Mouse (Mus musculus) mature B cell (primary cell): ENCODE data around the gene Mpv17.

ENCODE experiments used
- in situ Hi-C: fragments of 300-500 bp; cut with MboI; formaldehyde crosslinking; loops from 2 replicates; pipeline ENCODE4 v1.14.3; 2019

The Mpv17 gene

DNA sequence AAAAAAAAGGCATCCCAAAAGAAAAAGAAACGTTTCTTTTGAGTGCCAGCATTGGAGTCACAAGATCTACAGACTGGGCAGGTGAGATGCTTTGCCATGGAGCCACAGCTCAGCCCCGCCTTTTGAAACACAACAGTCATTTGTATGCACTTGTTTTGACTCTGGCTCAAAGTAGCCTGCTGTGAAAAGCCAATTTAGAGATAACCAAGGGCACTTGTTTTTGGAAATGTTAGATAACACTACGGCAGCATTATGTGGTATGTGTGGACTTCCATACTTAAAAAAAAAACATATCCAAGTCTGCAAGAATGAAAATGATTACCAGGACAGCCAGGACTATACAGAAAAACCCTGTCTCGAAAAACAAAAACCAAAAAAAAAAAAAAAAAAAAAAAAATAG, 29.6 kb upstream of the Mpv17 start:
- in situ Hi-C loops: no loop called here

DNA sequence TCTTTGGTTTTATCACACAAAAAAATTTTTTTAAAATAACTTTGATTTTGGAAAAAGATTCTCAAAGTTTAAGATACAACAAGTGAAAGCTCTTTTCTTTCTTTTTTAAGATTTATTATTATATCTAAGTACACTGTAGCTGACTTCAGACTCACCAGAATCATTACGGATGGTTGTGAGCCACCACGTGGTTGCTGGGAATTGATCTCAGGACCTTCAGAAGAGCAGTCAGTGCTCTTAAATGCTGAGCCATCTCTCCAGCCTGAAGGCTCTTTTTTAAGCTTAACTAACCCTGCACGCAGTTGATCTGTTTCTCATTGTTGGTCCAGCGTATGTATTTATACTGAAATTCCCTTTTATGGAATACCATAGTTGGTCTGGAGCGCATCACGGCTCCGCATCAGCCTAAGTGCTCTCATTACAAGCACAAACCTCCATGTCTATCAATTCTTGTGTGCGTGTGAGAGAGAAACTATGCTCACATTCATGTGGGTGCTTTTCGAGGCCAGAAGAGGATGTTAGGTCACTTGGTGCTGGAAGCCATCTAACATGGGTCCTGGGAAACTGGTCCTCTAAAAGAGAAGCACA, 27.2 kb upstream of the Mpv17 start:
- in situ Hi-C loops: no loop called here

DNA sequence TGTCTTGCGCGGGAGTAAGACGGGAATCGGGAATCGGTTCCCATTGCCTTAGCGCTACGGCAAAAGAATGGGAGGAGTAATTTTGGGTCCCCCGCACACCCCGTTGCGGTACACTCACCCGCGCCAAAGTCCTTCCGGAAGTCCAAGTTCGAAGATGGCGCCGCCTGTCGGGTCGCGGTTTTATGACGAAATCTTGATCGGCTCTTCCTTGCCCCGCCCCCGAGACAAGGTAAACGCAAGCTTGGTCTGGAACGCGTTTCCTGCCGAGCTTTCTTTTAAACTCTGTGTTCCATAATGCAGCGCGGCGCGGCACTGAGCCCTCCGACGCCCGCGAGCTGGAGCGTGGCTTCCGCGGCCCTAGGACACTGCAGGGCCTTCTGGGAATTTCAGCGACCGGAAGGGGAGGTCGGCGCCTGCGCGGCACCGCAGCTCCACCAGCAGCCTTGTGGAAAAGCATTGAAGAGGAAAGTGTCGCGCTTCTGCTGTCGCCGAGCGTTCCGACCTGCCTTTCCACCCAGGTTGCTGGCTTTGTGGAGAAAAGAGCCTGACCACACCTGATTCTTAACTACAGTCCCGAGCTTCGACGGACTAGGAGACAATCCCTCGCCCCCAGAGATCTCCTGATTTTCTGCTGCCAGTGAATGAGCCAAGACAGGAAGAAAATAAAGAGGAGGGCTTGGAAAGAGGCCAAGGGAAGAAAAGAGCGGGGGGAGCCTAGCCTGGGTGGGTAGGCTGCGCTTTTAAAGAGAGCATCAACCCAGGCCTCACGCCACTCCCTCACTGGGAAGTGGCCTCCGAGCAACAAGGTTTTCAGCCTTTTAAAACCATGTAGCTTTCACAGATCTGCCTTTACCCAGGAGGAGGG, 25.9 kb upstream of the Mpv17 start, which contains the start of the genes Gm29609 and Gtf3c2:
TSS of gene Gm29609 (minus strand) at position 146 of the 865 bp plus-strand sequence.
TSS of gene Gtf3c2 (minus strand) at position 379 of the 865 bp plus-strand sequence.
- in situ Hi-C loops: no loop called here

DNA sequence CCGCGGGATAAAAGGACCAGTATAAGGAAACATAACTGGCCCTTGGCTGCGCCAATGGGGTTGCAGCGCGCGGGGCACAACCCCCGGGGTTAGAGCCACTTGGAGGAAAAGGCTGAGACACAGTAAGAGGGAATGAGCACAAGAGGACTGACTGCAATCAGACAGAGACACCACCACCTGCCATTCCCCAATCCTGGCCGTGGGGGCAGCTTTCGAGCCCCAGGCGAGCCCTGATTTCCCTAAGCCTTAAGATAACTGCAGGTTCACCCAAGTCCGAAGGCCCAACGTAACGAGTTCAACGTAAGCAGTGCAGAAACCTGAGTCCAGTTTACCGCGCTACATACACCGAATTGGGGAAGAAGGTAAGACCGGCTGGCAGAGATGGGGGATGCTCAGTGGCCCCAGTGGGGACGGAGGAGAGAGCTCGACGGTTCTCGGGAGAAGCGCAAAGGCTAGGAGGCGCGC, 25.3 kb upstream of the Mpv17 start:
- in situ Hi-C loops: no loop called here

DNA sequence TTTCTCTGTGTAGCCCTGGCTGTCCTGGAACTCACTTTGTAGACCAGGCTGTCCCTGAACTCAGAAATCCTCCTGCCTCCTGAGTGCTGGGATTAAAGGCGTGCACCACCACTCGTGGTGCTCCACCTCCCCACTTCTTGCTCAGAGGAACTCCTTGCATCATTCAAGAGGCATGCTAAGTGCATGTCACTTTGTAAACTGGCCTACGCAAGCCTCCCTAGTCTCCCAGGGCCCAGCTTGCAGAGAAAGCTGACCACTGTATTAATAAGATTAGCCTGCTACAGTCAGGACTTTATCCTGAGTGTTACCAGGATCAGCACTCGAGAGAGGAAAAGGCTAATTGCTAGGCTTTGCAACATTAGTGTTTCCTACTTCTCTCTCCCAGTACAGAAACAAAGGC, 14.6 kb upstream of the Mpv17 start:
- in situ Hi-C loops: no loop called here

DNA sequence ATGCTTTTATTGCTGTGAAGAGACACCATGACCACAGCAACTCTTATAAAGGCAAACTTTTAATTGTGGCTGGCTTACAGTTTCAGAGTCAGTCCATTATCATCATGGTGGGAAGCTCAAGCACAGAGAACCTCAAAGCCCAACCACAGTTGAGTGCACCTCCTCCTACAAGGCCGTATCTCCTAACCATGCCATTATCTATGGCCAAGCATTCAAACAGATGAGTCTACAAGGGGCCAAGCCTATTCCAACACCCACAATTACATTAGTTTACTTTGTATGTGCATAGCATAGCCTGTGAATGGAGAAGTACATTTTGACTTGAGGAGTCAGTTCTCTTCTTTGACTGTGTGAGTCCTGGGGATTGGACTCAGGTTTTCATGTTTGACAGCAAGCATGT, 10.8 kb upstream of the Mpv17 start:
- in situ Hi-C loops: no loop called here

DNA sequence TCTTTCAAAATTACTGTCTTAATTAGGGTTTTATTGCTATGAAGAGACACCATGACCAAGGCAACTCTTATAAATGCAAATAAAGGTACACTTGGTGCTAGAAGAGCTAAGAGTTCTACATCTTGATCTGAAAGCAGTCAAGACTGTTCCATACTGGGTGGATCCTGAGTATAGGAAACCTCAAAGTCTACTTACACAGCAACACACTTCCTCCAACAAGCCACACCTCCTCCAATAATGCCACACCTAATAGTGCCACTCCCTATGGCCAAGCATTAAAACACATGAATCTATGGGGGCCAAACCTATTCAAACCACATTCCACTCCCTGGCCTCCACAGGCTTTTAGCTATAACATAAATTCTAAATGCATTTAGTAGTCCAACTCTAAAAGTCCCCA, 8.4 kb upstream of the Mpv17 start:
- in situ Hi-C loops: no loop called here

DNA sequence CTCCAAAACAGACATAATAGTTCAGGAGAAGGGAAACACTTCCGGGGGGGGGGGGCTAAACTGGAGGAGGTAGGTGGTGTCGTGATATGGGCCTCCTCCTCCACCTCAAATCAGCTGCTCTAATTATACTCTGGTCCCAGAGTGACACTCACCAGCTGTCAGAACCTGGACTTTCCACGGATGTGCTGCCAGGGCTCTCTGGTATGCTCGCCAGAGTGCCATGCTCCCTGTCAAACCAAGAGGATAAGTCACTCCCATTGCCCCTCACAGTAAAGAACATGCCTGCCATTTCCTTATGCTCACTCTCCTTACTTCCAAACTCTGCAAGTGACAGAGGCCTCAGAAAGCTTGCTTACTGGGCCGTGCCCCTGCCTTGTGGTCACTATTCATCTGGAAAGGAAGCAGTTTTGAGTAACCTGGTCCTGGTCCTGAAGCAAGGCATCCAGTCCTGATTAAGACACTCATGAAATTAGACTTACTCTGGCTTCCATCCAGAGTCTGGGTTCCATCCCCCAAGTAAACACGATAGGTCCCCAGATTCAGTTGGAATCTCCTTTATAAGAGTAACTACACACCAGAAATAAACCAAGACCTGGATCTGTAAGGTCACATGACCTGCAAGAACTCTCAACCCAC, 417 bp downstream of the Mpv17 start:
- in situ Hi-C loops: no loop called here

DNA sequence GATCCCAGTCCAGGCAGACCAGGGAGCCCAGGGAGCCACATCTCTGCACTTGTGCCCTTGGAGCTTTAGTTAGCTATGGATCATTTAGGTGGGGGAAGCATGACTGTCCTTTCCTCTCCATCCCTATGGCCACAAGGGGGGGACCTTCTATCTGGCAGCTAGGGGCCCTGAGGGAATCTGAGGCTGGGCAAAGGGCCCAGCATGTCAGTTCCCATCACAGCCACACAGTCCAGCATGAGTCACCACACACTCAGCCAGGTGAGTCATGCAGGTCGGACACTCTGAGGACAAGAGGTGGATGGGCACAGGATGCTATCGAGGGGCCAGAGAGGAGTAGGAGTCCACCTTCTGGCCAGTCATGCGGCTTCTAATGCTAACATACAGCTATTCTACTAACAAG, 2.3 kb downstream of the Mpv17 start:
- in situ Hi-C loops: no loop called here

DNA sequence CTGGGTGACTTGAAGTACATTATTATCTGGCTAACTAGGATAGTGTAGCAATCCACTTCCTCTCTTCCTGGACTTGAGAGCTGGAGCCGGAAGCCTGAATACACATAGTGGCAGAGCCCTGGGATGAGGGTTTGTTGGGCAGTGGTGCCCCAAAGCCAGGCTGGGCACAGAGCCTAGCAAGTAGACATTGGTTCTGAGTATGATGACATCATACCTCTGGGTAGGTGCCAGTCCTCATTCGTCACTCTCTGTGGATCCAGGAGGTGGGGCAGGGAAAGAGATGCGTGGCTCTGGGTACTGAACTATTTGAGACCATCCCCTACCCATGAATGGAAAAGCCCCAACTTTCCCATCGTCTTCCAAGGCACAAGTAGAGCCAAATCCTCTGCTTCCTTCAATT, 4.3 kb downstream of the Mpv17 start:
- in situ Hi-C loops: no loop called here

DNA sequence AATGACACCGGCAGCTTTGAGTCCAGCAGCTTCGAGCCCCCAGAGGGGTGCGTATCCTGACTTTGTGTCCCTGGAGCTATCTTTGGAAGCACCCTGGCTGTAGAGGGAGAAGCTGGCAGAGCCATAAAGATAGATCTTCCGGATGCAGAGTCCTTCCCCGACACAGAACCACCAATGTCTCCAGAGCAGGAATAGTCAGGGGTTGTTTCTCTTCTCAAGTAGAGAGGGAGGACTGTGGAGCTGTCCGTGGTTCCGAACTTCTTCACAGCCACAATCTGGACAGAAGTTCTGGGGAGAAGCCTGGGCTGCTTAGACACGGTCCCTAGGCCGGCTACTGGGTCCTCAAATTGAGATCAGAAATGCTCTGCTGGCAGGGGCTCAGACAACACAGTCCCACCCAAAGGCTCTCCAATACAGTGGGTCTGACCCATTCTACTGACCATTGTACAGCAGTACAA, 15.1 kb downstream of the Mpv17 start:
- in situ Hi-C loops: no loop called here

DNA sequence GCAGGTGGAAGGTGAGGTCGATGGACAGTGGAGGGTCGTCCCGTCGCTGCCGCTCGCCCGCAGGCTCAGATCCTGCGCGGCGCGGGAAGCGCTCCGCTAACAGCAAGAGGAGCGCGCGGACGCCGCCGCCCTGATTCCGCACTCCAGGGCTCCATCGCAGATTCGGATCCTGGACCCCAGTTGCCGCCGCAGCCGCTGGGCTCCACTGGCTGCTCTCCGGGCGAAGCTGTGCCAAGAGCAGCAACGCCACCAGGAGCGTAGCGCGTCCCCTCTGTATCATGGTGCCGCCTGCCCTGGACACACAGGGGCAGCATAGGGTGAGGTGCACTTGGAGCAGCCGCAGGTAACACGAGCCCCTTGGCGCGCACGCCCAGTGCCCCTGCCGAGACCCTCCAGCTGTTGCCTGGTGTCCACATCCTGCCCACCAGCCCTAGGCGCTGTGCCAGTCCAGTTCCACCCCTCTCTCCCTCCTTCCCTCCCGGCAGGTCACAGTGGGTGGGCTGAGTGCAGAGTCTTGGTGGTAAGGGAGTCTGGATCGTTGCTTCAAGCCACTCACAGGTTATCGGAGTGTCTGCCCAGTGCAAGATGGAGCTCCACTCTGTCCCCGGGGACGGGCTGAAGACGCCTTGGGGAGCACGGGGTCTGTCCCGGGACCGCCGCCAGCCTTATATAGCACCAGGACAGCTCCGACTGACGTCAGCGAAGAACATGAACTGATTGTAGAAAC, 15.6 kb downstream of the Mpv17 start, which contains the start of gene Ucn:
TSS of gene Ucn (minus strand) at position 589 of the 727 bp plus-strand sequence.
- in situ Hi-C loops: no loop called here

DNA sequence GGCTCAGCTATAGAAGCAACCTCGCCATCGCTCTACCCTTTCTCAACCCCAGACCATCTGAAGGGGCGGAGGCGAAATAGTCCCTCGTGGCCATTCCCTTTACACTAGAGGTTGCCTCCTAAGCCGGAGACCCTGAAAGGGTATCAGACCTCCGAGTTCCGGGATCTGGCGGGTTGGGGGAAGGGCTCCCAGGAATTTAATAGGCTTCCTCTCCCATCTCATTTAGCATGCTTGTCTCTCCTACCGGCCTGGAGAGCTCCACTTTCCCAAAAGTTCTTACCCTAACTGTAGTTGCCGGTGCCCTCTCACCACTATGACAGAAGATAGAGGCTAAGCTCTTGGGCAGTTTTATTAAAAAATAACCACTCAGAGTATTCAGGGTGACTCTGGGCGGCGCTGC, 16.4 kb downstream of the Mpv17 start:
- in situ Hi-C loops: no loop called here

DNA sequence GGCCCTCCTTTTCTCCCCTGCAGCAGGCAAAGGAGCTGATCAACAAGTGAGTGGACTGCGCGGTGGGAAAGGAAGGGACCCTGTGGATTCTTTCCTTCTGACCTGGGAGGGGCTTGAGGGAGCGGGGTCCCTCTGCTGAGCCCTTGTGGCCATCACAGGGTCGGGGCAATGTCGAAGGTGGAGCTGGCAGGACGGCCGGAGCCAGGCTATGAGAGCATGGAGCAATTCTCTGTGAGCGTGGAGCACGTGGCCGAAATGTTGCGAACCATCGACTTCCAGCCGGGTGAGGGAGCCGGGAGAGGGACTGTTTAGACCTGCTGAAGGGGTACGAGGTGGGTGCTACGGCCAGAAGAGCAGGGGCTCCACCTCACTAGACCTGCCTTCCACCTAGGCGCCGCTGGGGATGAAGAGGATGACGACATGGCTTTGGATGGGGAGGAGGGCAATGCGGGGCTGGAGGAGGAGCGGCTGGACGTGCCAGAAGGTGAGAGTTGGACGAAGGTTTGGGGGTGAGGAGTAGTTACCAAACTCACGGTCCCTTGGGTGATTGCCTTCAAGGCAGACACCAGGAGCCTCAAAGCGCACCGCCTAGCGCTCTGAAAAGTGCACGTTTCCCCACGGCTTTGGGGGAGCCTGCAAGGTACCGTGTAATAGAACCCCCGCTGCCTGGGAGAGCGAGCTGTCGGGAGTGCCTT, 17.2 kb downstream of the Mpv17 start:
- in situ Hi-C loops: no loop called here

DNA sequence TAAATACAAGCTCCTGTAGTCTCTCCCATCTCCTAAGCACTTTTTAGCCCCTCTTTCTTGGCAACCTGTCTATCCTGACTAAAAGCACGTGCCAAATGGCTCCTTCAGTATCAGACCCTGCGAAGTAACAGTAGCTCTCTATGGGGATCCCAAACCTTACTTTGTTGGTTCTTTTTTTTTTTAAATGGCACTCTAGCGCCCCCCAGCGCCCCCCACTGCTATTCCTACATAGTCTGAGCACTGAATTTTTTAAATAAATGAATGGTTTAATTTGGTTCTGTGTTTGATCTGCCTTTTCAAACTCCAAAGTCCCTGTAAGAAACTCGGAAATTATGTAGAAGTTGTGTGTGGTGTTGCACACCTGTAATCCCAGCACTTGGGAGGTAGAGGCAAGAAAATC, 28.0 kb downstream of the Mpv17 start:
- in situ Hi-C loops: no loop called here

DNA sequence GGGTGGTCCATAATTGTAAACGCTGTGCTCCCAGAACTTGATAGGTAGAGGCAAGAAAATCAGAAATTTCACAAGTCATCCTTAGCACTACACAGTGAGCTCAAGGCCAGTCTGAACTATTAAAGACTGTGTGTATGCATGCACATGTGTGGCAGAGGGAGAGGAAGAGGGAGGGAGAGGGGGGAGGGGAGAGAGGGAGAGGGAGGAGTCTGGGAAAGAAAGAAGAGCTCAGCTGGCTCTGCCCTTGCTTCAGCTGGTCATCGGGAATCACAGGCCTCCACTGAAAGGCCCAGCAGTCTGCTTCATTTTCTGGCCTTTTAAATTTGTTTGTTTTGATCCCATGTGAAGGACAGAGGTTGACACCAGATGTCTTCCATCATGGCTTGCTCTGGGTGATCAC, 30.6 kb downstream of the Mpv17 start:
- in situ Hi-C loops: no loop called here

DNA sequence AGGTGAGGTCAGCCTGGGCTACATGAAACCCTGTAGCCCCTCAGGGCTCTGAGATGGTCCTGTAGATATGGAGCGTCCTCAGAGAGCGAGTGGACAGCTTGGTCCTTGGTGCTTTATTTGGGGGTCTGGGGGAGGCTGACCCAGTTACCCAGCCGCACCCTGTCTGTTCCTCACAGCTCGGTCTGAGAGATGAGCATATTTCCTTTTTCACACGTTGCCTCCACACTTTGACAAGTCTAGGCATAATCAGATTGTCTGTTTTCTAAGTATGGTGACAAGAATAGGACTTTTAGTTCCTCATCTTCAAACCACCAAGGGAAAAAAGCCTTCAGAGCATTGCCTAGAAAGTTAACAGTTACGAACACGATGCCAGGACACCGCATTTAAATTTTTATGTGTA, 32.9 kb downstream of the Mpv17 start:
- in situ Hi-C loops: no loop called here

DNA sequence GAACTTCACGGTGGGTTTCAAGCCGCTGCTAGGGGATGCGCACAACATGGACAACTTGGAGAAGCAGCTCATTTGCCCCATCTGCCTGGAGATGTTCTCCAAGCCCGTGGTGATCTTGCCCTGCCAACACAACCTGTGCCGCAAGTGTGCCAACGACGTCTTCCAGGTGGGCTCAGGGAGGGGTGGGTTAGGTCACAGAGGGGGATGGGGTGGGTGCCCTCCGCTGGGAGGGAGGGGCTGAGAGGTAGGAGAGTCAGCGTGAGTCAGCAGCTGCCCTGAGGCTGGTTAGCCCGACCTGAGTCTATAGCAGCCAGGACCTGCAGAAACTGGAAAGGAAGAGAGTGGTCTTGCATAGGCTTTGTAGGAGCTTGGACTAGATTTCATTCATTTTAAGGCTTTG, 37.1 kb downstream of the Mpv17 start:
- in situ Hi-C loops: no loop called here

DNA sequence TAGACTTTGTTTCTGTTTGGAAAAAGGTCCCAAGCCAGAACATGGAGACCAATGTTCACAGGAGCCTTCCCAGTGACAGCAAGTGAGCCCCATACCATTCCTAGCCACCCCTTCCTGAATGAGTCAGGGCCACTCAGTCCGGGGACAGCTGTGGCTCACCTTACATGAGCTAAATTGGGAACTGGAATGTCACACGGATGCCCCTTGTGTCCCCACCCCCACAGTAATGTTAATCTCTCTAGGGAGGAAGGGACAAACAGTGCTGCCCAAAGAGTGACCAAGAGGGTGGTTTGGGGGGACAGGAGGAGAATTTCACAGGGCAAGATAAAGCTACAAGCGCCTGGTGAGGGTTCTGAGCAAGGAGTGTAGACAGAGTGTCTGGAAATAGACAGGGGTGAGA, 37.7 kb downstream of the Mpv17 start, which contains the start of gene Trim54:
TSS of gene Trim54 (plus strand) at position 359 of the 400 bp plus-strand sequence.
- in situ Hi-C loops: no loop called here

DNA sequence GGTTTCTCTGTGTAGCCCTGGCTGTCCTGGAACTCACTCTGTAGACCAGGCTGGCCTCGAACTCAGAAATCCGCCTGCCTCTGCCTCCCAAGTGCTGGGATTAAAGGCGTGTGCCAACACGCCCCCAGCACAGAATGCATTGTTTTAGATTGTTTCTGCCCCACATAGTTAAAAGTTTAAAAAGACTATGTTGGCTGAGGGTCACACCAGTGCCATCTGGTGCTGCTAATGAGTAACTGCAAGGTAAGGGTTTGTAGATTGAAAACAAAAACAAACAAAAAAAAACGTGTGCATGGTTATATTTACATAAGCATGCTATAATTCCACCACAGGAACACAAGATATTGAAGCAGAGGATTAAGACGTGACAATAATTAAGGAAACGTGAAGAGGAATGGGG, 43.3 kb downstream of the Mpv17 start:
- in situ Hi-C loops: no loop called here

DNA sequence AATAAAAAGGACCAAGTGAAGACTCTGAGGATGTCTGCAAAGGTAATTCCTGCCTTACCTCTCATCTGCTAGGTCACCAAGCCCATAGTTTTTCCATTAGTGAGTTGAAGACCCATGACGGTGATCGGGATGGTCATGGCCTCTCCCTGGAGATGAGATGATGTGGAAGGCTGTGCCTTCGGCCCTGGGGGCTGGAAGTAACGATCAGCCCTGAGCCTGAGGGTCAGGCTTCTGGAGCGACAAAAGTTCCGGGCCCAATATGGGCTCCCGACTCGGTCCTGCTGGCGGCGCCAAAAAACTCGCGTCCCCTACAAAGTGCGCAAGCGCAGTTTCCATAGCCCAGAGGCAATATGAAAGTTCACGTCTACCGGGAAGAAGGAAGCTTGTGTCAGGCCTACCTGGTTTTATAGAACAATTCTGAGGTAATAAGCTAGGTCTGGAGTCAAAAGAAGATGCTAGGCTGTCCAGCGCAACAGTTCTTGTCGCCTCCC, 46.0 kb downstream of the Mpv17 start, which contains the start of gene Slc30a3:
TSS of gene Slc30a3 (minus strand) at position 238 of the 491 bp plus-strand sequence.
- in situ Hi-C loops: no loop called here
